Mouse (Mus musculus) hindbrain, embryonic 14.5 days (tissue): ENCODE results near the gene Sod3. TPM values are rescaled to one million over a fixed set of nuclear protein-coding genes. Genes with fewer than 3 reads are reported as not detected.

Source experiments
- polyA plus RNA-seq: library from polyadenylated mRNA; unstranded; fragments of >200 nt; fragmentation: Nextera tagmentation; extraction: Ambion mirVana; gene quantifications from 2 replicates; pipeline ENCODE4 v1.2.1, GENCODE M21; 2014

Sod3 gene
- polyA plus RNA-seq, 1 experiment from 2014 or later = 2.9 TPM

Other genes with a start within 250 kb of the Sod3 start
- gene Dhx15, start 173.3 kb upstream of the Sod3 start, polyA plus RNA-seq = 62.8 and 63.7 TPM in 2 replicates
- 14.6 and 14.7 TPM in 2 replicates for gene Ccdc149, start 107.7 kb downstream of the Sod3 start, polyA plus RNA-seq
- gene Lgi2, start 202.7 kb downstream of the Sod3 start, polyA plus RNA-seq = 6.5 and 6.9 TPM in 2 replicates